Mouse (Mus musculus): ENCODE measurements around the gene Kazn.

Kazn gene

GRCm38 (mm10) chr4:142242164-142242563 is 3.0 kb upstream of the Kazn start:
- no peak for DNase-seq (ENCODE audit: low spot score in 2 of 2)

- no peak for DNase-seq (ENCODE audit: low spot score in 2 of 2)
Measured at GRCm38 (mm10) chr4:142240874-142241273, 1.7 kb upstream of the Kazn start.

- DNase-seq (ENCODE audit: low spot score in 2 of 2), result peak; percentile 55 to 67
Measured at GRCm38 (mm10) chr4:142238486-142239239, 538 bp downstream of the Kazn start.

GRCm38 (mm10) chr4:142238041-142238440 is 1.2 kb downstream of the Kazn start:
- no peak for DNase-seq (ENCODE audit: low spot score in 2 of 2)

GRCm38 (mm10) chr4:142236681-142237080 is 2.5 kb downstream of the Kazn start:
- DNase-seq (ENCODE audit: low spot score in 2 of 2), result no peak

- no peak for DNase-seq (ENCODE audit: low spot score in 2 of 2)
Measured at GRCm38 (mm10) chr4:142235426-142235825, 3.8 kb downstream of the Kazn start.

- DNase-seq (ENCODE audit: low spot score in 2 of 2), result no peak
Measured at GRCm38 (mm10) chr4:142234828-142235227, 4.4 kb downstream of the Kazn start.

- DNase-seq (ENCODE audit: low spot score in 2 of 2), result no peak
Measured at GRCm38 (mm10) chr4:142228821-142229575, 10.2 kb downstream of the Kazn start.

- DNase-seq (ENCODE audit: low spot score in 2 of 2), result no peak
Measured at GRCm38 (mm10) chr4:142223898-142224645, 15.1 kb downstream of the Kazn start.

- no peak for DNase-seq (ENCODE audit: low spot score in 2 of 2)
Measured at GRCm38 (mm10) chr4:142222385-142222784, 16.8 kb downstream of the Kazn start.

GRCm38 (mm10) chr4:142221757-142222072 is 17.5 kb downstream of the Kazn start:
- DNase-seq (ENCODE audit: low spot score in 2 of 2), result no peak

- no peak for DNase-seq (ENCODE audit: low spot score in 2 of 2)
Measured at GRCm38 (mm10) chr4:142221025-142221756, 18.0 kb downstream of the Kazn start.

GRCm38 (mm10) chr4:142218997-142219396 is 20.2 kb downstream of the Kazn start:
- DNase-seq (ENCODE audit: low spot score in 2 of 2), result no peak

- DNase-seq (ENCODE audit: low spot score in 2 of 2), result no peak
Measured at GRCm38 (mm10) chr4:142217048-142217447, 22.2 kb downstream of the Kazn start.

- no peak for DNase-seq (ENCODE audit: low spot score in 2 of 2)
Measured at GRCm38 (mm10) chr4:142215760-142216159, 23.4 kb downstream of the Kazn start.

GRCm38 (mm10) chr4:142214532-142214931 is 24.7 kb downstream of the Kazn start:
- DNase-seq (ENCODE audit: low spot score in 2 of 2), result no peak

GRCm38 (mm10) chr4:142212425-142212824 is 26.8 kb downstream of the Kazn start:
- no peak for DNase-seq (ENCODE audit: low spot score in 2 of 2)

- no peak for DNase-seq (ENCODE audit: low spot score in 2 of 2)
Measured at GRCm38 (mm10) chr4:142209884-142210283, 29.3 kb downstream of the Kazn start.

- DNase-seq (ENCODE audit: low spot score in 2 of 2), result no peak
Measured at GRCm38 (mm10) chr4:142209476-142209875, 29.7 kb downstream of the Kazn start.

- DNase-seq (ENCODE audit: low spot score in 2 of 2), result no peak
Measured at GRCm38 (mm10) chr4:142205693-142206092, 33.5 kb downstream of the Kazn start.

- DNase-seq (ENCODE audit: low spot score in 2 of 2), result no peak
Measured at GRCm38 (mm10) chr4:142196626-142197025, 42.6 kb downstream of the Kazn start.

GRCm38 (mm10) chr4:142193780-142194179 is 45.4 kb downstream of the Kazn start:
- DNase-seq (ENCODE audit: low spot score in 2 of 2), result no peak

All from right cerebral cortex, postnatal 10 days (tissue).